Mouse (Mus musculus) layer of hippocampus, adult 8-10 months (tissue): Measurements from ENCODE around the gene Kif6. TPM values are rescaled to one million over a fixed set of nuclear protein-coding genes. Genes with fewer than 3 reads are reported as not detected.

Experiments
- DNase-seq, 2 experiments: peaks; one replicate each; pipeline ENCODE4 v3.0.0; 2022; ENCODE audit warnings: low spot score in 2 of 2
- total RNA-seq, 4 experiments: library from RNA; stranded (reverse); gene quantifications; 2 replicates each; pipeline ENCODE4 v1.2.4; 2022

Kif6 gene
- total RNA-seq, 4 experiments from 2014 or later, result 4.5 to 8.3 (median 5.8) TPM

GRCm38 (mm10) chr17:49736364-49736763 is 121.4 kb downstream of the Kif6 start:
- DNase-seq, result no peak

GRCm38 (mm10) chr17:49737217-49737774 is 122.4 kb downstream of the Kif6 start:
- DNase-seq, result no peak

GRCm38 (mm10) chr17:49738351-49738750 is 123.4 kb downstream of the Kif6 start:
- DNase-seq, result peak in 1 of 2 experiments; percentile 7

GRCm38 (mm10) chr17:49739896-49740679 is 125.2 kb downstream of the Kif6 start:
- no peak for DNase-seq

- no peak for DNase-seq
These were observed 126.2 kb downstream of the Kif6 start for GRCm38 (mm10) chr17:49741172-49741571.

- DNase-seq, result no peak
These were observed 127.0 kb downstream of the Kif6 start for GRCm38 (mm10) chr17:49741927-49742326.

- no peak for DNase-seq
These were observed 128.9 kb downstream of the Kif6 start for GRCm38 (mm10) chr17:49743580-49744463.

GRCm38 (mm10) chr17:49750889-49751324 is 136.0 kb downstream of the Kif6 start:
- no peak for DNase-seq

- DNase-seq, result no peak
These were observed 138.9 kb downstream of the Kif6 start for GRCm38 (mm10) chr17:49753874-49754273.

GRCm38 (mm10) chr17:49756862-49757261 is 141.9 kb downstream of the Kif6 start:
- DNase-seq, result no peak

- no peak for DNase-seq
These were observed 144.1 kb downstream of the Kif6 start for GRCm38 (mm10) chr17:49759047-49759446.

GRCm38 (mm10) chr17:49761260-49761659 is 146.3 kb downstream of the Kif6 start:
- no peak for DNase-seq

- no peak for DNase-seq
These were observed 146.9 kb downstream of the Kif6 start for GRCm38 (mm10) chr17:49761838-49762237.

GRCm38 (mm10) chr17:49764963-49765362 is 150.0 kb downstream of the Kif6 start:
- DNase-seq, result no peak

- no peak for DNase-seq
These were observed 152.9 kb downstream of the Kif6 start for GRCm38 (mm10) chr17:49767717-49768370.

- no peak for DNase-seq
These were observed 156.9 kb downstream of the Kif6 start for GRCm38 (mm10) chr17:49771703-49772315.

- no peak for DNase-seq
These were observed 162.3 kb downstream of the Kif6 start for GRCm38 (mm10) chr17:49777115-49777839.

GRCm38 (mm10) chr17:49779066-49779465 is 164.1 kb downstream of the Kif6 start:
- no peak for DNase-seq

GRCm38 (mm10) chr17:49779576-49779975 is 164.6 kb downstream of the Kif6 start:
- peak in 1 of 2 experiments; percentile 17 for DNase-seq

- no peak for DNase-seq
These were observed 170.9 kb downstream of the Kif6 start for GRCm38 (mm10) chr17:49785851-49786250.
